Mouse (Mus musculus) hindbrain, embryonic 12.5 days (tissue): ENCODE data around the gene Klhl7. TPM values are rescaled to one million over a fixed set of nuclear protein-coding genes. Genes with fewer than 3 reads are reported as not detected.

ENCODE experiments used
- ATAC-seq: fragments of 200-750 bp; cut with Nextera tagmentation; 2 replicates; pipeline ENCODE4 v1.8.0; 2017; ENCODE audit warnings: moderate TSS enrichment; ENCODE audit not compliant: low FRiP score
- H3K27ac ChIP-seq: fragments of 300-500 bp; sonication (generic); 2 replicates; pipeline ENCODE4 v1.5.1; 2016; ENCODE audit warnings: mild to moderate bottlenecking
- H3K27me3 ChIP-seq: fragments of 300-500 bp; sonication (generic); 2 replicates; pipeline ENCODE4 v1.6.1; 2016; ENCODE audit warnings: mild to moderate bottlenecking
- H3K36me3 ChIP-seq: fragments of 300-500 bp; sonication (generic); 2 replicates; pipeline ENCODE4 v1.6.1; 2016; ENCODE audit warnings: mild to moderate bottlenecking
- H3K4me1 ChIP-seq: fragments of 300-500 bp; sonication (generic); 2 replicates; pipeline ENCODE4 v1.6.1; 2016
- H3K4me2 ChIP-seq: fragments of 300-500 bp; sonication (generic); replicated peaks from 2 replicates; pipeline ENCODE4 v1.6.1; 2016; ENCODE audit warnings: mild to moderate bottlenecking
- H3K4me3 ChIP-seq: fragments of 300-500 bp; sonication (generic); 2 replicates; pipeline ENCODE4 v1.5.1; 2016; ENCODE audit warnings: mild to moderate bottlenecking
- H3K9ac ChIP-seq: fragments of 300-500 bp; sonication (generic); 2 replicates; pipeline ENCODE4 v1.6.1; 2016; ENCODE audit warnings: mild to moderate bottlenecking, moderate library complexity
- H3K9me3 ChIP-seq: fragments of 300-500 bp; sonication (generic); replicated peaks from 2 replicates; pipeline ENCODE4 v1.6.1; 2016; ENCODE audit warnings: mild to moderate bottlenecking
- WGBS: fragments of 180-500 bp; shearing (Covaris S2); methylation state at CpG from one replicate; pipeline ENCODE4 v1.1.7; 2016; 5-methylcytosine and 5-hydroxymethylcytosine counted together
- polyA plus RNA-seq: library from polyadenylated mRNA; unstranded; fragments of >200 nt; fragmentation: Nextera tagmentation; extraction: Ambion mirVana; gene quantifications from 2 replicates; pipeline ENCODE4 v1.2.1, GENCODE M21; 2016

Gene Klhl7
- polyA plus RNA-seq = 113 and 124 TPM in 2 replicates

- H3K4me2 ChIP-seq = peak within 1 kb of the TSS; percentile 69
- no peaks in the 10 kb centered on the region; the same call in 1 of the 2 replicates for H3K27me3 ChIP-seq
- peak within 1 kb of the TSS; percentile 86 for H3K4me3 ChIP-seq
- no peaks in the 10 kb centered on the region for H3K36me3 ChIP-seq
- peak; percentile 96 for ATAC-seq
- peak within 1 kb of the TSS; percentile 98 for H3K27ac ChIP-seq
- WGBS = 1% methylated on average over 42 of the region's 47 CpGs
- peaks cover 20% of the 10 kb centered on the region for H3K4me1 ChIP-seq
- H3K9me3 ChIP-seq = no peaks in the 10 kb centered on the region
- H3K9ac ChIP-seq = peak within 1 kb of the TSS; percentile 95
Measured at GRCm38 (mm10) chr5:24100106-24100809, at the start of gene Klhl7. TSS of gene Klhl7 (plus strand) at chr5:24100605.

GRCm38 (mm10) chr5:24051755-24052675, 48.4 kb upstream of the Klhl7 start:
- Histone ChIP-seq H3K4me2 (no peak overlapping the region), H3K36me3 (no peaks in the 10 kb centered on the region), H3K9me3 (0 out of 2 replicates have a peak, but pooled peaks cover 6% of the 10 kb centered on the region), H3K27me3 (no peaks in the 10 kb centered on the region; the same call in 1 of the 2 replicates), H3K9ac (no peak overlapping the region), H3K27ac (no peak overlapping the region), H3K4me1 (peaks cover 2% of the 10 kb centered on the region; the same call in 1 of the 2 replicates), H3K4me3 (no peak overlapping the region)
- 73% methylated on average over 16 of the region's 16 CpGs for WGBS
- ATAC-seq = no peak

- Histone ChIP-seq H3K9me3 (0 out of 2 replicates have a peak, but pooled peaks cover 6% of the 10 kb centered on the region), H3K27me3 (no peaks in the 10 kb centered on the region; the same call in 1 of the 2 replicates), H3K9ac (no peak overlapping the region), H3K36me3 (no peaks in the 10 kb centered on the region), H3K4me3 (no peak overlapping the region), H3K4me2 (no peak overlapping the region), H3K27ac (no peak overlapping the region), H3K4me1 (peaks cover 2% of the 10 kb centered on the region; the same call in 1 of the 2 replicates)
- WGBS = 61% methylated on average over 9 of the region's 9 CpGs
- no peak for ATAC-seq
Measured at GRCm38 (mm10) chr5:24053245-24054190, 46.9 kb upstream of the Klhl7 start.

- no peak overlapping the region for H3K9ac ChIP-seq
- no peak overlapping the region for H3K4me2 ChIP-seq
- H3K27me3 ChIP-seq = no peaks in the 10 kb centered on the region; the same call in 1 of the 2 replicates
- H3K27ac ChIP-seq = no peak overlapping the region
- no peak for ATAC-seq
- 86% methylated on average over 3 of the region's 3 CpGs for WGBS
- H3K4me1 ChIP-seq = peaks cover 2% of the 10 kb centered on the region; the same call in 1 of the 2 replicates
- H3K9me3 ChIP-seq = 0 out of 2 replicates have a peak, but pooled peaks cover 6% of the 10 kb centered on the region
- no peaks in the 10 kb centered on the region for H3K36me3 ChIP-seq
- H3K4me3 ChIP-seq = no peak overlapping the region
Measured at GRCm38 (mm10) chr5:24054382-24054781, 46.0 kb upstream of the Klhl7 start.

- Histone ChIP-seq H3K27me3 (no peaks in the 10 kb centered on the region), H3K4me3 (no peak overlapping the region), H3K4me1 (peaks cover 2% of the 10 kb centered on the region; the same call in 1 of the 2 replicates), H3K27ac (no peak overlapping the region), H3K9ac (no peak overlapping the region), H3K36me3 (no peaks in the 10 kb centered on the region), H3K9me3 (0 out of 2 replicates have a peak, but pooled peaks cover 6% of the 10 kb centered on the region), H3K4me2 (no peak overlapping the region)
- ATAC-seq = no peak
- WGBS = 91% methylated on average over 2 of the region's 2 CpGs
Measured at GRCm38 (mm10) chr5:24056865-24057264, 43.5 kb upstream of the Klhl7 start.

GRCm38 (mm10) chr5:24057592-24057991, 42.8 kb upstream of the Klhl7 start:
- no peak overlapping the region for H3K4me3 ChIP-seq
- no peak overlapping the region for H3K4me2 ChIP-seq
- H3K27ac ChIP-seq = no peak overlapping the region
- H3K9ac ChIP-seq = no peak overlapping the region
- H3K9me3 ChIP-seq = 0 out of 2 replicates have a peak, but pooled peaks cover 6% of the 10 kb centered on the region
- peaks cover 2% of the 10 kb centered on the region; the same call in 1 of the 2 replicates for H3K4me1 ChIP-seq
- 77% methylated on average over 3 of the region's 3 CpGs for WGBS
- H3K36me3 ChIP-seq = no peaks in the 10 kb centered on the region
- ATAC-seq = no peak
- H3K27me3 ChIP-seq = no peaks in the 10 kb centered on the region

- 63% methylated on average over 3 of the region's 3 CpGs for WGBS
- ATAC-seq = no peak
- no peaks in the 10 kb centered on the region for H3K9me3 ChIP-seq
Measured at GRCm38 (mm10) chr5:24060949-24061348, 39.5 kb upstream of the Klhl7 start.

GRCm38 (mm10) chr5:24063034-24063433, 37.4 kb upstream of the Klhl7 start:
- no peak for ATAC-seq
- H3K9ac ChIP-seq = no peak overlapping the region
- 82% methylated on average over 6 of the region's 6 CpGs for WGBS
- H3K4me1 ChIP-seq = no peaks in the 10 kb centered on the region
- no peaks in the 10 kb centered on the region for H3K36me3 ChIP-seq
- H3K27me3 ChIP-seq = no peaks in the 10 kb centered on the region
- no peak overlapping the region for H3K4me3 ChIP-seq
- H3K27ac ChIP-seq = no peak overlapping the region
- no peaks in the 10 kb centered on the region for H3K9me3 ChIP-seq
- no peak overlapping the region for H3K4me2 ChIP-seq

More at GRCm38 (mm10) chr5:24060949-24061348, 39.5 kb upstream of the Klhl7 start:
- no peaks in the 10 kb centered on the region for H3K4me1 ChIP-seq
- H3K27me3 ChIP-seq = no peaks in the 10 kb centered on the region
- H3K36me3 ChIP-seq = no peaks in the 10 kb centered on the region
- no peak overlapping the region for H3K4me2 ChIP-seq
- H3K9ac ChIP-seq = no peak overlapping the region
- no peak overlapping the region for H3K27ac ChIP-seq
- no peak overlapping the region for H3K4me3 ChIP-seq

GRCm38 (mm10) chr5:24063545-24063944, 36.9 kb upstream of the Klhl7 start:
- no peaks in the 10 kb centered on the region for H3K4me1 ChIP-seq
- H3K4me3 ChIP-seq = no peak overlapping the region
- H3K27me3 ChIP-seq = no peaks in the 10 kb centered on the region
- H3K27ac ChIP-seq = no peak overlapping the region
- no peak for ATAC-seq
- no peaks in the 10 kb centered on the region for H3K36me3 ChIP-seq
- H3K9ac ChIP-seq = no peak overlapping the region
- no peak overlapping the region for H3K4me2 ChIP-seq
- 78% methylated on average over 4 of the region's 4 CpGs for WGBS
- no peaks in the 10 kb centered on the region for H3K9me3 ChIP-seq

GRCm38 (mm10) chr5:24068955-24069354, 31.4 kb upstream of the Klhl7 start:
- H3K27ac ChIP-seq = no peak overlapping the region
- H3K4me3 ChIP-seq = no peak overlapping the region
- no peaks in the 10 kb centered on the region for H3K4me1 ChIP-seq
- H3K36me3 ChIP-seq = no peaks in the 10 kb centered on the region
- no peak overlapping the region for H3K4me2 ChIP-seq
- no peak for ATAC-seq
- no peak overlapping the region for H3K9ac ChIP-seq
- H3K27me3 ChIP-seq = no peaks in the 10 kb centered on the region
- no peaks in the 10 kb centered on the region for H3K9me3 ChIP-seq
- WGBS = 80% methylated on average over 6 of the region's 6 CpGs

GRCm38 (mm10) chr5:24072031-24072430, 28.4 kb upstream of the Klhl7 start:
- H3K4me2 ChIP-seq = no peak overlapping the region
- no peak overlapping the region for H3K4me3 ChIP-seq
- H3K9ac ChIP-seq = no peak overlapping the region
- no peaks in the 10 kb centered on the region for H3K36me3 ChIP-seq
- no peaks in the 10 kb centered on the region for H3K27me3 ChIP-seq
- no peak for ATAC-seq
- no peak overlapping the region for H3K27ac ChIP-seq
- H3K9me3 ChIP-seq = no peaks in the 10 kb centered on the region
- 70% methylated on average over 6 of the region's 6 CpGs for WGBS
- peaks cover 3% of the 10 kb centered on the region; the same call in 1 of the 2 replicates for H3K4me1 ChIP-seq
